Mouse (Mus musculus): ENCODE results near the gene Frmd8.

Frmd8 gene

DNA sequence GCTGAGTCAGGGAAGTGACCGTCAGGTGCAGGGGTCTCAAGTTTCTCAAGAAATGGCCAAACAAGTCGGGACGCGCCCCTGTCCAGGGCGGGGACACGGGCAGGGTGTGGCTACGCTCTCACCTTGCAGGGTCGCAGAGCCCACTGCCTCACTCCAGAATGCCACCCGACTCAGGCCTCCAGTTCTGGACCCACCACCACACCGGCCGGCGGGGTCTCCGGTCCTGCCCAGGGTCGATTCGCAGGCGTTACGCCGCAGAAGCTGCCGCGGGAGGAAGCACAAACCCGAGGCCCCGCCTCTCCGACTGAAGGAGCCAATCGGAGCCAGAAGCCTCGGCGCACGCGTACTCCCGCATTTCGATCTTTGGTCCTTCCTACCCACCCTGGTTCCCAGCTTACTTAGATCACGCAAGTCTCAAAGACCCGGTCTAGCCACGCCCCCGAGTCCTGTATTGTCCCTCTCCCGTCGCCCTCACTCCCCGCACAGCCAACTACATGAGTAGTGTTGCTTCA, at the start of gene Frmd8:
Frmd8 (minus strand) TSS at position 306 of the 512 bp plus-strand sequence.
- in situ Hi-C loops (cut with MboI, MseI): loop anchor here (5.0 to 25.0 kb wide), 3 partner anchors 88 to 1488 kb away; partner anchors contain the start of gene Kdm2a (in 1 of the 2)

DNA sequence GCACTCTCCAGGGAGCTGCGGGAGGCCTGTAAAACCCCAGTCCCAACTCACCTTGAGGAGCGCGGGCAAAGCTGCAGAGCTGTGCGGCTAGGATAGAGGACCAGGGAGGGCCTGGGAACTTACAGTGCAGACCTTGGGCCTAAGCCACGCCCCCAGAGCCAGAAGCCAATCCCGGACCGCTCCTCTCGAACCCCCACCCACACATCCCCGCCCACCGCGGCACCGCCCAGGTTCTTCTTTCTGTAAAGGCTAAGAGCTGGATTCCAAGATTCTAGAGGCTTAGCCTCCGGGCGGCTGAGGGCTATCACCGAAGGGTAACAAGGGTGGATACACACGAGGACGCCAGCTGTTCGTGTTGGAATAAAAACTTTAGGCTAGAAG, 49.6 kb upstream of the Frmd8 start, which contains the start of gene Cdc42ep2:
Cdc42ep2 (minus strand) TSS at position 104 of the 381 bp plus-strand sequence.
- in situ Hi-C loops (cut with MboI, MseI): loop anchor here (5.0 to 25.0 kb wide), 3 partner anchors 33 to 938 kb away; partner anchors contain the start of genes Capn1 (in 1 of the 2) and Ccdc88b (in 1 of the 2)

DNA sequence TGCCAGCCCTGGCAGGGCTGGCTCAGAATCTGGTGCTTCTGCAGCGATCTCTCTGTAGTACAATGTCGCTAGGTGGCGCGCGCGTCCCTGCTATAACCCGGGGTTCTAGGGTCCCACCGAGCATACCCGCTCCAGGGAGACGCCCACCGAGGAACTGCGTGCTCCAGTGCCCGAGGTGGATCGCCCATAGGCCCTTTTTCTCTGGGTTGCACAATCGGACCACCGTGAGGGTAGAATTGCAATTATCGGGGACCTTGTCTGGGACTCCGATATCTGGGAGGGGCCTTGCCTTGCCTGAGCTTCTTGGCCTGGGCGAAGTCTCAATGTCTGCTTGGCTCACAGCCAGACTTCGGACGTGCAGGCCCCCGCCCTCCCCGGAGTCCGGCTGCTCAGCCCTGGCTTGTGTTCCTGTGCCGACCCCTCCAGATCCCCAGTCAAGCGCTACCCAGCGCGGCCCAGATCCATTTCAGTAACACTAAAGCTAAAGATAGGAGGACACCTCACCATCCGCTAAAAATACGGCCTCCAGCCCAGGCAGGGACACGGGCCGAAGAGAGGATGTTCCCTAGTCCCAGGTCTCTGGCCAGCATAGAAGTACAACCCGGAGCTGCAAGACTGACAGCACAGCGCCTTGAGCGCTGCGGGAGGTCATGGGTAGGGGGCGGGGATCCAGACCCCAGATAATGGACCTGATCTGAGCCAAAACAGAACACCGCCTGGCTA, 49.1 kb upstream of the Frmd8 start:
- in situ Hi-C loops (cut with MboI, MseI): loop anchor here (5.0 kb wide), 2 partner anchors 33 to 93 kb away; partner anchors contain the start of gene Capn1 (in 1 of the 2)

GRCm38 (mm10) chr19:5922963-5923362, 47.9 kb upstream of the Frmd8 start:
- in situ Hi-C loops (cut with MboI, MseI): loop anchor here (5.0 kb wide), 2 partner anchors 34 to 94 kb away; partner anchors contain the start of gene Capn1 (in 1 of the 2)

- in situ Hi-C loops (cut with MboI, MseI): loop anchor here (5.0 kb wide), 2 partner anchors 35 to 95 kb away; partner anchors contain the start of gene Capn1 (in 1 of the 2)
These were observed 47.3 kb upstream of the Frmd8 start for GRCm38 (mm10) chr19:5922119-5922942.

GRCm38 (mm10) chr19:5921715-5922114, 46.6 kb upstream of the Frmd8 start:
- in situ Hi-C loops (cut with MboI, MseI): loop anchor here (5.0 kb wide), 2 partner anchors 36 to 96 kb away; partner anchors contain the start of gene Capn1 (in 1 of the 2)

DNA sequence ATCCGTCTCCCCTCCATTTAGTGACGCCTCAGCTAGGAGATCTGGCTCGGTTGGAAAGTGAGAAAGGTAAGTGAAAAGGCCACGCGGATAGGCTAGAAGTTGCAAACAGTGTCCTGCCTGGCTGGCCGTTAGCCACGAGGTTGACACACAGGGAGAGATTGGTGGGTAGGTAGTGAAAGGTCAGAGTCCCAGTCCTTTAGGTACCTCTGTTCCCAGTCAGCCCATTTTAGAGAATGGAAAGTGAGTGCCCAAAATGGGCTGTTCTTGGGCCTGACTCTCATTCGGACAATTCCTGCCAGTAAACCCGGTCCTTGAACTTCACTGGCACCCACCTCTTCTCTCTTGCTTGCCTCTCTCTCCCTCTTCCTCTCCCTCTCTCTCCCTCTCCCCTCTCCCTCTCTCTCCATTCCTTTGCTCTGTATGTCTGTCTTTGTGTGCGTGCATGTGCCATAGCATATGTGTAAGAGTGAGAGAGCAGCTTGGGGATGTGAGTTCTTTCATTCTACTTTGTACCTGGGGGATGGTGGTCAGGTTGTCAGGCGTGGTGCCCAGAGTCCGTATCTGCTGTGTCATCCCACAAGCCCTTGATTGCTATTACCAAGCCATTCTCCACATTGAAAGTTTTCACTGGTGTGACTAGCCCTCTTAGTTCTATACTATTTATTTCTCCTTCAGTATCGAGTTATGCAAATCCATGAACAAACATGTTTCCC, 38.1 kb upstream of the Frmd8 start, which contains the start of gene Dpf2:
Dpf2 (minus strand) TSS at position 4 of the 713 bp plus-strand sequence.
- in situ Hi-C loops (cut with MboI, MseI): no loop called here

GRCm38 (mm10) chr19:5912103-5913006, 37.3 kb upstream of the Frmd8 start:
- in situ Hi-C loops (cut with MboI, MseI): no loop called here

GRCm38 (mm10) chr19:5911430-5912102, 36.5 kb upstream of the Frmd8 start:
- in situ Hi-C loops (cut with MboI, MseI): no loop called here

- in situ Hi-C loops (cut with MboI, MseI): no loop called here
These were observed 35.1 kb upstream of the Frmd8 start for GRCm38 (mm10) chr19:5910221-5910620.

- in situ Hi-C loops (cut with MboI, MseI): no loop called here
These were observed 32.2 kb upstream of the Frmd8 start for GRCm38 (mm10) chr19:5907275-5907674.

GRCm38 (mm10) chr19:5894002-5894678, 19.1 kb upstream of the Frmd8 start, which contains the start of gene Tigd3:
Gene Tigd3 (minus strand): TSS chr19:5894149.
- in situ Hi-C loops (cut with MboI, MseI): loop anchor here in 1 of 2 experiments (10.0 kb wide), 1 partner anchor 349 kb away; no protein-coding TSS in a partner anchor

GRCm38 (mm10) chr19:5893282-5894001, 18.4 kb upstream of the Frmd8 start:
- in situ Hi-C loops (cut with MboI, MseI): loop anchor here in 1 of 2 experiments (10.0 kb wide), 1 partner anchor 349 kb away; no protein-coding TSS in a partner anchor

- in situ Hi-C loops (cut with MboI, MseI): loop anchor here in 1 of 2 experiments (10.0 kb wide), 1 partner anchor 348 kb away; no protein-coding TSS in a partner anchor
These were observed 17.7 kb upstream of the Frmd8 start for GRCm38 (mm10) chr19:5892735-5893134.

- in situ Hi-C loops (cut with MboI, MseI): loop anchor here in 1 of 2 experiments (10.0 kb wide), 1 partner anchor 347 kb away; no protein-coding TSS in a partner anchor
These were observed 17.2 kb upstream of the Frmd8 start for GRCm38 (mm10) chr19:5892262-5892661.

DNA sequence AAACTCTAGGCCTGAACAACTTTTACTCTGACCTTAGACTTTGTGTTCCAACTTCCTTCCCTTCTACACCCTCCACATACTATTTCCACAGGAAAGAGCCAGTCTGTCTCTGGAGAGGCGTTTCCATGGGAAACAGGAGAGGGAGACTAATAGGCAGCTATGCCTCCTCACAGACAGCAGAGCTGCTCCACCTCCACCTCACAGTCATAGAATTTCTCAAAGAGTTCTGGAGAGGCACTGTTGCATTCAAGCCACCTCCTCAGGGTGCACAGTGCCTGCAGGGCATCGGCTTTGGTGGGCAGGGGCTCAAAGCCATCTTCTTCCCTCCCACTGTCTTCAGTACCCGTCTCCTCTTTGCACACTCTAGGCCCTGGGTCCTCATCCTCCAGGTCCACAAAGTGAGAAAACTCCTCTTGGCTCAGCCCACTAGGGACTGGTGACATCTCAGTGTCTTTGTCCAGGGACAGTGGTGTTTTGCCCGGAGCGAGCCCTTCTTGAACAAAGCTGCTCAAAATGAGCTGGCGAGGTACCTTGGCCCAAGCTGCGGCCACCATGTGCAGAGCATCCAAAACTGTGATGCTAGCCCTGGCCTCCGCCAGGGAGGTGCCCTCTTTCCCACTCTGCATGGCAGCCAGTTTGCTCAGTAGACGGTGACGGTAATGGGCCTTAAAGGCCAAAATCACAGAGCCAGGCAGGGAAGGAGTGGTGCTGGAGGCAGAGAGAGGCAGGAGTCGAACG, 16.6 kb upstream of the Frmd8 start:
- in situ Hi-C loops (cut with MboI, MseI): loop anchor here in 1 of 2 experiments (10.0 kb wide), 1 partner anchor 347 kb away; no protein-coding TSS in a partner anchor

DNA sequence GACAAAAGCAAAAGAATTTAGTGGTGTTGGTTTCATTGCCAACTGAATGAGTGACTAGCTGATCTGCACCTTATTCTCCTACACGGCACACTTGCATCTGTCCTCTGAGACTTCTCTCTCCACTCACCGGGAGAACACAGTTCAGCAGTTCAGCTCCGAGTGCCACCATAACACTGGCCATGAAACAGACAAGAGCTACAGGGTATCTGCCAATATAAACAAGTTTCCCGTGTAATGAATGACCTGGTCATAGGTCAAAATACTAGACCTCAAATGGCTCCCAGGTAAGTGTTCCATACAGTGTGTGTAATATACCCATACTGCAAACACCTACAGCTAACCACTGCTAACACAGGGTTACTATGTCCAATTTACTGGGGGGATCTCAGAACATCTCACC, 14.1 kb upstream of the Frmd8 start:
- in situ Hi-C loops (cut with MboI, MseI): loop anchor here in 1 of 2 experiments (5.0 kb wide), 1 partner anchor 37 kb away; no protein-coding TSS in a partner anchor

All from T-helper 17 cell (primary cell).